Mouse (Mus musculus): ENCODE data around the gene Hspa12a.

DNA sequence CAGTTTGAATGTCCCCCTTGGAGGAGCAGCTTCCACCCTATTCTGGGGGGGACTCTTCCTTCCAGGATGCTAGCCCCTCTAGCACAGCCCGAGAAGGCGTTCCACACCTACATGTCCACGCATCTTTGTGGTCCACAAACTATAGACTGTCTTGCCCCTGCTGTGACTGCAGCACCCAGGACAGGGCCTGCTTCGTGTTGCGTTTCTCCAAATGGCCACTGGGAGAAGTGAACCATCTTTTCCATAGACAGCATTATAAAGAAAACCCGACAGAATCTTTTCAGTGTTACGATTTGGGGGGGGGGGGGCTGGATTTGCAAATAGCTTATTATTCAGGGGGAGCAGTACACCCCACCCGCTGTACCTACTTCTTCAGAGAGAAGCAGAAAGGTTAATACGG, 36.8 kb downstream of the Hspa12a start:
- TF ChIP-seq CTCF (IDR thresholded peaks at IDR 0.05; ENCODE audit: extremely low read depth, insufficient read depth, insufficient read length, insufficient replicate concordance): no peak
- TF ChIP-seq POLR2A (IDR thresholded peaks at IDR 0.05; ENCODE audit: low read depth, low read length): no peak

All from spleen, adult 2 months (tissue).